ENCODE assay signal across 8 mouse cellular contexts in genomic region chr11:69936714-69937347, GRCm38 (mm10). TPM values are rescaled to one million over a fixed set of nuclear protein-coding genes. Genes with fewer than 3 reads are reported as not detected.
DNase-seq lines count a peak whose midpoint lies in the region; ATAC-seq and TF ChIP-seq lines count a peak whose summit lies in the region.

No protein-coding gene starts in this region.

- no peaks in the 10 kb centered on the region for H3K36me3 ChIP-seq in heart, embryonic 11.5 days (ENCODE audit: control insufficient read depth, insufficient read depth, low read length)
- H3K36me3 ChIP-seq in midbrain, embryonic 14.5 days (ENCODE audit: control insufficient read depth, insufficient read depth, low read length): no peaks in the 10 kb centered on the region

- DNase-seq in cerebellum, postnatal 10 days: peak; percentile 51 to 61
- DNase-seq in cerebellum, adult 8-10 months: no peak
- peak; percentile 49 to 71 for DNase-seq in kidney, adult 8-10 months
- no peak for DNase-seq in midbrain, embryonic 14.5 days
- DNase-seq in layer of hippocampus, adult 9-10 months (ENCODE audit: low spot score): no peak
- no peak for DNase-seq in left cerebral cortex, adult 2 months (ENCODE audit: extremely low spot score in 1 of 2, low spot score in 2 of 2)
- no peak for DNase-seq in left cerebral cortex, postnatal 14 days (ENCODE audit: low spot score in 2 of 2)

- TF ChIP-seq CTCF in left cerebral cortex, adult 2 months (IDR thresholded peaks at IDR 0.05): no peak

- H3K9me3 ChIP-seq in heart, embryonic 11.5 days (replicated peaks; ENCODE audit: control insufficient read depth, low read length): no peaks in the 10 kb centered on the region
- no peaks in the 10 kb centered on the region for H3K9me3 ChIP-seq in midbrain, embryonic 14.5 days (ENCODE audit: control insufficient read depth, low read length)

- no peak for ATAC-seq in heart, embryonic 11.5 days (replicated peaks; ENCODE audit: insufficient number of reproducible peaks, low FRiP score, low TSS enrichment)
- ATAC-seq in midbrain, embryonic 14.5 days (ENCODE audit: low FRiP score, low TSS enrichment): no peak

- H3K4me3 ChIP-seq in heart, embryonic 11.5 days (ENCODE audit: low read depth, low read length): peak overlapping the region; percentile 55
- peak overlapping the region; percentile 59 for H3K4me3 ChIP-seq in midbrain, embryonic 14.5 days (replicated peaks; ENCODE audit: low read depth, low read length)
- no peak overlapping the region for H3K4me3 ChIP-seq in left cerebral cortex, adult 2 months

- no peak overlapping the region for H3K27ac ChIP-seq in heart, embryonic 11.5 days (ENCODE audit: low read depth, low read length)
- H3K27ac ChIP-seq in midbrain, embryonic 14.5 days (replicated peaks; ENCODE audit: low read depth, low read length): no peak overlapping the region
- no peak overlapping the region for H3K27ac ChIP-seq in left cerebral cortex, adult 2 months

- peak overlapping the region; percentile 99 for H3K4me2 ChIP-seq in heart, embryonic 11.5 days
- H3K4me2 ChIP-seq in midbrain, embryonic 14.5 days (ENCODE audit: low read length): peak overlapping the region; percentile 100

- intact Hi-C loops in left cerebral cortex, adult 2 months (cut with DNase I): no loop called here
- intact Hi-C loops in left cerebral cortex, postnatal 14 days (cut with DNase I): no loop called here

- WGBS in heart, embryonic 11.5 days (ENCODE audit: insufficient replicate concordance): 48% methylated on average over 9 of the region's 9 CpGs
- 40% methylated on average over 9 of the region's 9 CpGs for WGBS in midbrain, embryonic 14.5 days

- H3K4me1 ChIP-seq in heart, embryonic 11.5 days (ENCODE audit: control insufficient read depth, insufficient read depth, low read length): peaks cover 16% of the 10 kb centered on the region
- H3K4me1 ChIP-seq in midbrain, embryonic 14.5 days (ENCODE audit: control insufficient read depth, insufficient read depth, low read length): peaks cover 6% of the 10 kb centered on the region; the same call in 1 of the 2 replicates

- no peak overlapping the region for H3K9ac ChIP-seq in heart, embryonic 11.5 days (ENCODE audit: low read depth, low read length)
- no peak overlapping the region for H3K9ac ChIP-seq in midbrain, embryonic 14.5 days (replicated peaks; ENCODE audit: low read length)

- H3K27me3 ChIP-seq in heart, embryonic 11.5 days (ENCODE audit: control insufficient read depth, insufficient read depth, low read length): peaks cover 43% of the 10 kb centered on the region
- peaks cover 28% of the 10 kb centered on the region for H3K27me3 ChIP-seq in midbrain, embryonic 14.5 days (ENCODE audit: control insufficient read depth, insufficient read depth, low read length)

RNA-seq across cellular contexts. Expression of gene Ybx2, which starts 1.2 kb away (rescaled TPM):
- 1.5 and 4.3 TPM in 2 replicates for polyA plus RNA-seq in heart, embryonic 11.5 days (2014; fragmentation: Nextera tagmentation; extraction: Ambion mirVana)
- 4.3 and 10.4 TPM in 2 replicates for polyA plus RNA-seq in midbrain, embryonic 14.5 days (2014; fragmentation: Nextera tagmentation; extraction: Ambion mirVana)
- 1 to 10 TPM; 9.9 to 10.0 TPM for total RNA-seq in left cerebral cortex, adult 2 months (2021)
- total RNA-seq in left cerebral cortex, postnatal 14 days (2021): 10 to 100 TPM in 1 of 2 experiments, 1 to 10 TPM in 1; 8.4 to 11.3 TPM

RNA-seq across cellular contexts. Expression of gene Slc2a4, which starts 11.2 kb away (rescaled TPM):
- polyA plus RNA-seq in heart, embryonic 11.5 days (2014; fragmentation: Nextera tagmentation; extraction: Ambion mirVana): 22.0 and 22.8 TPM in 2 replicates
- 2.2 and 4.5 TPM in 2 replicates for polyA plus RNA-seq in midbrain, embryonic 14.5 days (2014; fragmentation: Nextera tagmentation; extraction: Ambion mirVana)
- 1 to 10 TPM; 2.3 to 4.1 TPM for total RNA-seq in left cerebral cortex, adult 2 months (2021)
- 1 to 10 TPM; 1.9 to 2.4 TPM for total RNA-seq in left cerebral cortex, postnatal 14 days (2021)

RNA-seq across cellular contexts. Expression of gene Eif5a, which starts 15.1 kb away (rescaled TPM):
- 1,428 and 1,516 TPM in 2 replicates for polyA plus RNA-seq in heart, embryonic 11.5 days (2014; fragmentation: Nextera tagmentation; extraction: Ambion mirVana)
- 1,083 and 1,099 TPM in 2 replicates for polyA plus RNA-seq in midbrain, embryonic 14.5 days (2014; fragmentation: Nextera tagmentation; extraction: Ambion mirVana)
- total RNA-seq in left cerebral cortex, adult 2 months (2021): 100 to 1,000 TPM; 408 to 429 TPM
- total RNA-seq in left cerebral cortex, postnatal 14 days (2021): 100 to 1,000 TPM; 468 to 473 TPM

RNA-seq across cellular contexts. Expression of gene Gps2, which starts 23.1 kb away (rescaled TPM):
- 53.2 and 62.2 TPM in 2 replicates for polyA plus RNA-seq in heart, embryonic 11.5 days (2014; fragmentation: Nextera tagmentation; extraction: Ambion mirVana)
- polyA plus RNA-seq in midbrain, embryonic 14.5 days (2014; fragmentation: Nextera tagmentation; extraction: Ambion mirVana): 56.4 and 62.4 TPM in 2 replicates
- 10 to 100 TPM; 31.0 to 31.7 TPM for total RNA-seq in left cerebral cortex, adult 2 months (2021)
- 10 to 100 TPM; 24.9 to 26.0 TPM for total RNA-seq in left cerebral cortex, postnatal 14 days (2021)

RNA-seq across cellular contexts. Expression of gene Cldn7, which starts 27.7 kb away (rescaled TPM):
- polyA plus RNA-seq in heart, embryonic 11.5 days (2014; fragmentation: Nextera tagmentation; extraction: Ambion mirVana): 2.4 and 3.0 TPM in 2 replicates
- 0.20 TPM in 1 of 2 replicates, not detected in the other for polyA plus RNA-seq in midbrain, embryonic 14.5 days (2014; fragmentation: Nextera tagmentation; extraction: Ambion mirVana)
- total RNA-seq in left cerebral cortex, adult 2 months (2021): not detected
- not detected for total RNA-seq in left cerebral cortex, postnatal 14 days (2021)

Comparison
In these comparisons a context has a peak if more than half of its experiments do, and no peak if none do; other contexts are left out.
1. DNase-seq: peak in cerebellum, postnatal 10 days (2 of 2) and kidney, adult 8-10 months (2 of 2); none in cerebellum, adult 8-10 months (single experiment), midbrain, embryonic 14.5 days (single experiment), layer of hippocampus, adult 9-10 months (single experiment), left cerebral cortex, adult 2 months (0 of 2) and left cerebral cortex, postnatal 14 days (0 of 2).